Mouse (Mus musculus) layer of hippocampus, adult 11-12 months (tissue): ENCODE measurements around the gene Aco2.

Source experiments
- DNase-seq: peaks from one replicate; pipeline ENCODE4 v3.0.0; 2022; ENCODE audit warnings: low spot score

The Aco2 gene

DNA sequence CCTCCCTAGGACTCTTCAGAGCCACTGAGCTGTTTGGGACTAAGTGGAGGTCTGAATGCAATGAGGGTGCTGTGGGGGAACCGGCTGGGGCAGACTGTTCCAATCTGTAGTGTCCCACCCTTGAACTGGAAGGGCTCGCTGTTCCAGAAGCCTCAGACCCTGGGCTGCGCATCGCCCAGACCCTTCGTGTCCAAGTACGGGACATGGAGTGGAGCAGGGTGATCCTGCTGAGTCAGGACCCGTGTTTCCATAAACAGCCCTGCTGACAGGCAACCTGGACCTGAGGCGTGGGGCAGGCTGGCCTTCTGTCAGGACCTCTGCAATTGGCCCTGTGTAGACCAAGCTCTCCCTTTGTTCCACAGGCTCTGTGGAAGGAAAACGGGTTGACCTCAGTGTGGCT is 25.4 kb upstream of the Aco2 start:
- no peak for DNase-seq

DNA sequence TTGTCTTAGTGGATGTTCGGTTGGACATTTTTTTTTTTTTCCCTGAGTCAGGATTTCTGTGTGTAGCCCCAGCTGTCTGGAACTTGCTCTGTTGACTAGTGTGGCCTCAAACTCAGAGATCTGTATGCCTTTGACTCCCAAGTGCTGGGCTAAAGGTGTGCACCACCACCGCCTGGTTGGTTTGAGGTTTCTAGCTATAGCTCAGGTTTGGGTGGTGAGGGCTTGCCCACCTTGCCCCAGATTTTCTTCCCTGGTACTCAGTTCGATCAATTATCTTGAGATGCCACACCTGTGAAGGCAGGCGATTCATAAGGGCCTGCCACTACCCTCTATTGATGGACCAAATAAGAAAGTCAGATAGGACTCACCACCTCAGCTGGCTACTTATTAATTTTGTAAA is 24.9 kb upstream of the Aco2 start:
- no peak for DNase-seq

DNA sequence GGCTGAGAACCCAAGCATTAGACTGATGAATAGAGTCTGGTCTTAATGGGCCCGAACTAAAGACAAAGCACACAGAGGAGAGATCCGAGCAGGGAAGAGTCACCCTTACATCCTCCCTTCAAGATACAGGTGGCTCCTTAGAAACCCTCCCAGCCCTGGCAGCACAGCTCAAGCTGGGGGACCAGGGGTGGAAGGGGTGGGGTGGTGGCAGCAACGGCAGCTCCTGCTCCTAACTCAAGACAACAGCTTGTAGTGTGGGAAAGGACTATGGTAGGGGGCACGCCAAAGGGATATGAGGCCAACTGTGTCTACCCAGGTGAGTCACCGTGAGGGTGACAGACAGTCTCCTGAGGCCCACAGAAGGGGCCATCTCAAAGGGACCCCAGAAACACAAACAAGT is 24.2 kb upstream of the Aco2 start:
- DNase-seq, result no peak

DNA sequence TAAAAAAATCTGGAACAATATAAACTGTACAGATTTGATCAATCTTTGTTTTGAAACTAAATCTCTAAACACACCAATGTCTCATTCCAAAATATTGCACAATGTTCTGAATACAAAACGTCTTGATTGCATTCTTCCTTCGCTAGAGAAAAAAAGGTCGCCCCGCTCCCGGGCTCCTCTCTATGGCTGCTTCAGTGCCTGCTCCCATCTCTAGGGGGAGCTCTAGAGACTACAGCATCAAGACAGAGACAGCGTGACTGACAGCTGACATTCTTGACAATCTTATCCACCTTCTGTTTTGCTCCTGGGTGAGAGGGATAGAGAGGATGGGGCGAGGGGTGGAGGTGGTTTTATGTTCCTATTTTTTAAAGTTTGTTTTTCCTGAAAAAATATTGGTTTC is 23.8 kb upstream of the Aco2 start:
- DNase-seq, result peak; percentile 81

DNA sequence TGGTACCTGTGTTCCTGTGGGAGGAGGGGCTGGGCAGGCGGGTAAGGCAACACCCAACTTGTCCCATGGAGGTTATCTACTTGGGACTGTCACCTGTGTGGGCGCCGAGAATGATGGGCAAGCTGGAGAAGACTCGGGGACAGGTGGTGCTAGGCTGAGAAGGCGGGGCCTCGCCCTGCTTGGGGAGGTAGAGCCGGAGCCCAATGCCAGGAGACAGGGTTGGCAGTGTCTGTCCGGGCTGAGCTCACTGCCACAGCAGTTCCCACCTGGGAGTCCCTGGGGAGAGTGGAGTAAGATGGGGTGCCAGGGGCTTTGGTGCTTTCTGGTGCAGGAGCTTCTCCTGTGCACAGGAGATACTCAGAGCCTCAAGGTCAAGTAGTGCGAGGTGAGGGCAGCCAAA is 23.0 kb upstream of the Aco2 start:
- no peak for DNase-seq

DNA sequence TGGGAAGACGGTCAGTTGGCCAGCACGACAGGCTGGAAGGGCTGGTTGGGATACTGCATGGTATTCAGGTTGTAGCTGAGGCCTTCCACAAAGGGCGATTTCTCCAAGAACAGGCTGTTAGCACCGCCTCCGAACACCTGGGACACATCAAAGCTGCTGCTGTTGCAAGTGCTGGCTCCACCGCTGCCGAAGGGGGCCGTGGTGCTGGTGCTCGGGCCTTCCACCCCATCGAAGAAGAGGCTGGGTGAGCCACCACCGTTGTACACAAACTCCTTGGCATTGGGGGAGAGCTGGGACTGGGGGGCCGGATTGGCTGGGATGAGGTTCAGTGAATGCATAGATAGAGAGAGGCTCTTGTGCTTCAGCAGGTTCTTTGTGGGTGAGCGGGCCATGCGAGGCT is 21.4 kb upstream of the Aco2 start:
- DNase-seq, result no peak

DNA sequence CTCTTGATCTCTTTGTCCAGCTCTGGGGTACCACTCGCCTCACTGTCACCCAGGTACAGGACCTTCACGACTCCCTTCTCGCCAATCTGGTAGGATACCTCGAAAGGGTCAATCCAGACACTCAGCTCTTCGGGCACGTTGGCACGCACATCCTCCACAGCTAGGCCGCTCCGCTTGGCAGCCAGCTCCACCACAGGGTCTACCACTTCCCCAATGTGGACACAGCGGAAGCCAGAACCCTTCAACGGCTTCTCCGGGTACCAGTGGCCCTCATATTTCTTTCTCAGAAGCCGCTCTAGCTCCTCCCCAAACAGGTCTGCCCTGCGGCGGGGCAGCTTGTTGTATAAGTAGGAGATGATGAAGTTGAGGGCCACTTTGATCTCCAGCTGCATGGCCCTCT is 20.7 kb upstream of the Aco2 start:
- DNase-seq, result no peak

DNA sequence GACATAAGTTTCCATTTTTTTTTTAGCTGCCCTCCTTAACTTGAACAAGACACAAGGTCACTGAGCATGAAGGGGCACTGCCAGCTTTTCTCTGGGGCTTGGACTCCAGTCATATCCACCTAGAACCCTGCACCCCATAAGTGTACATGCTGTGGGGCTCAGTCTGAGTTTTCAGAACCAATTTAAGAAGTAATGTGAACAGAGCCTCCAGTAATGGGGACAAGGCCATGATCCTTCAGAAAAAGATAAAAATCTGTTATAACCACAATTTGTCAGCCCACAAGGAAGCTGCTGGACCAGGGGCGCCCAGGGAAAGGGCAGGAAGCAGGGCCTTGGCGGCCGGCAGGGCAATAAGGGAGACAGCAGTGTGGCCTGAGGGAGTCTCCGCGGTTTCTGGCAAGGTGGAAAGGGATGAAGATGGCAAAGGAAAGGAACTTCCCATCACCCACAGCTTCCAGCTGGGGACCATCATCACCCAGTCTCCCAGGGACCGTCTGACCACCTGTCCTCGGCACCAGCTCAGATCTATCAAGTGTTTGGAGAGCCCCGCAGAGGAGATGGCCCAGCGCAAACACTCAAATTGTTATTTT is 19.6 kb upstream of the Aco2 start:
- no peak for DNase-seq

DNA sequence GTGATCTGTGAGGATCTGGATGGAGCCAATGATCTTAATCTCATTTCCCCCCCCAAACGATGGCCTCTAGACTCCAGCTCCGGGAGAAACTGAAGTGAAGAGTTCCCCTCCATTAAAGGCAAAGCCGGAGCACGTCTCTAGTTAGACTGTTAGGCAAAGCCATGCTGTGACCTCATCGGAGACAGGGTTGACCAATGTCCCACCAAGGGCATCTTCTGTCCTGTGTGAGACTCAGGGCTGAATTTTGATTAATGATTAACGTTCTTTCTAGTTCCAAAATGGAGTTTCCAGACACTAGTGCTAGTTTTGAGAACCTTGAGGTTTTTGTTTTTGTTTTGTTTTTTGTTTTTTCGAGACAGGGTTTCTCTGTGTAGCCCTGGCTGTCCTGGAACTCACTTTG is 19.0 kb upstream of the Aco2 start:
- DNase-seq, result no peak

DNA sequence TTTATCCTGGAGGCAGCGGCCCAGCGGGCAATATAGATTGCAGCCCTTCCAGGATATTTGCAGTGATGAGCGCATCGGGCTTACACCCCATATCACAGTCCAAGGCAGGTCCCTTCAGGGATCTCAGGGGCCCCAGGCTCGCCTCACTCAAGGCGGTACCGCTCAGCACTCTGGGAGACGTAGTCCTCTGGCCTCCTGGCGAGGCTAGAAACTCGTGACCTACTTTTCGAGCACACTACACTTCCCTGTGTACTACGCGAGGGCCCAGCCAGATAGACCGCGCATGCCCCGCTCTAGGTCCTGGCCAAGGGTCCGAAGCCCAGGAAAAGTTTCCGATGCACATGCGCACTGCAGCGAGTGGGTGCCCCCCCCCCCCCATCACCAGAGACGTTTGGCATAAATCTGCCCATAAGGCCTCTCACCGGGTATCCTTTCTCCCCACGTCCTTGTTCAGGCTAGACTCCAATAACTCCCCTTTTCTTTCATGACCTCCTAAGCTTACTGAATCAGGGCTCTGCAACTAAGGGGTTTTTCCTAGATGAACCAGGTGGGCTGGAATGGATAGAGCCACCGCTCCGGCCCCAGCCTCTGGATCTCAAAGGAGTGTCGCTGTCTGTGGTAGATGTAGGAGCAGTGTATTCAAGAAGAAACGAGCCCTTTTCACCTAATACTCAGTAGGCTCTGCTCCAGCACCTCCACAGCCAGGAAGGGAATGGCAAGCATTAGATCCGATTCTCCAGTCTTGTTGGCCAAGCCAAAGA is 15.9 kb upstream of the Aco2 start:
- peak; percentile 86 for DNase-seq

DNA sequence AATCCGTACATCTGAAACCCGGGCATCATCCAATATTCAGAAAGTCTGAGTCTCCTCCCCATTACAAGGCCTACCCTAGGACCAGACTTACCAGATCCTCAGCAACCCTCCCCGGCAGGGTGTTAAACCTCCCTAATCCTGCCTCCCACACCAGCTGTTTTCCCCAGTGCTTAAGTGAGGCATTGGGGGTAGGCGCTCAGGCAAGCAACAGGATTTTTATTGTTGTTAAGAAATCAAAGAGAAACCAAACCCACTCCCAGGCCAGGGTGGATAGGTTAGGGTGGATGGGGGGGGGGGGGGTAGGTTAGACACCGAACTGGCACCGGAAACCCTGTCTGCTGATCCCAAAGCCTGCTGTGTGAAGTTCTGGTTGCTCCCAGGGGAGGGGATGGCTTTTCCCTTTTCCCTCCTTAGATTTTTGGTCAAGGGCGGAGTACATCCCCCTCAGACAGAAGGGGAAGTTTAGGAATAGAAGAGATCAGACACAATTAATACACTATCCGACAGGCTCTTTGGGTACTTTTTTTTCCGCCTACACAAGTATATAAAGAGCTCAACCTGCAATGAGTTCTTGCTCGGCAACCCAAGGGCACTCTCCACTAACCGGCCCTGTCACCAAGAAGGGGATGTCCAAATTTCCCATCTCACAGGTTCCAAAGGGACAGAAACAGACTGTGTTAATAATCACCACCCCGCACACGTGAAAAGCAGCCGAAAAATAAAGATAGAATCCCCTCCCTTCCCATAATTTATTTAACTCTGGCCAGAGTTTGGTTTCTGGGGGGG is 15.0 kb upstream of the Aco2 start:
- DNase-seq, result no peak

DNA sequence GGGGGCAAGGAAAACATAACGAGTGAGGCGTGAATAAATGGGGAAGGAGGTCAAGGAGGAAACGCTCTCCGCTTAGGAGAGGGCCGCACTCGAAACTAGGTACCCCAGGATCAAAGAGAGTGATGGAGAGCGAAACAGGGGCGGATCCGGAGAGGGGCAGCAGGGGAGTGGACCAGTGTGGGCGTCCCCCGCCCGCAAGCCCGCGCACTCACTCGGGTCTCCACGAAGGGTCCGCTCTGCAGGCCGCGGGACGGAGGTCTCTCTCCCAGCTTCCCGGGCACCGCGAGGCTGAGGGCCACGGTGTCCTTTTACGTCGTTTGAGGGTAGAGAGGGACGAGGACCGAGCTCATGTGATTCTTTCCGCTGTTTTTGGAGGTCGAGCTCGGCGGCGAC is 14.4 kb upstream of the Aco2 start:
- DNase-seq, result no peak

DNA sequence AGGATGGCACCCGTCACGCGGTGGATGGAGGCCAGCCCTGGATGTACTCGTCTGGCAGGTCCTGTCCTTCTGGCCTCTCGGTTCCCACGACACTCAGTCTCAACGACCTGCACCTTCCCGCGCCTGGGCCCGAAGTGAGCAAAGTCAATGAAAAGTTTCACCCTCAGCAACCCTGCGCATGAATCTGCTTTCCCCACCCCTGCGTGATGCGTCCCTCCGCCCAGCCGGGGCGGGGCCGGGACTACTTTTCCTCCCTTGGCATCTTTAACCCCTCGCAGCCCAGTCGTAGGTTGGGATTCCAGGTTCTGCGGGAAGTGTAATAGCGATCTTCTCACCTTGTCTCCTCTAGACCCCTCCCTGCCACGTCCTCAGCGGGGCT is 14.0 kb upstream of the Aco2 start:
- DNase-seq, result peak; percentile 94

DNA sequence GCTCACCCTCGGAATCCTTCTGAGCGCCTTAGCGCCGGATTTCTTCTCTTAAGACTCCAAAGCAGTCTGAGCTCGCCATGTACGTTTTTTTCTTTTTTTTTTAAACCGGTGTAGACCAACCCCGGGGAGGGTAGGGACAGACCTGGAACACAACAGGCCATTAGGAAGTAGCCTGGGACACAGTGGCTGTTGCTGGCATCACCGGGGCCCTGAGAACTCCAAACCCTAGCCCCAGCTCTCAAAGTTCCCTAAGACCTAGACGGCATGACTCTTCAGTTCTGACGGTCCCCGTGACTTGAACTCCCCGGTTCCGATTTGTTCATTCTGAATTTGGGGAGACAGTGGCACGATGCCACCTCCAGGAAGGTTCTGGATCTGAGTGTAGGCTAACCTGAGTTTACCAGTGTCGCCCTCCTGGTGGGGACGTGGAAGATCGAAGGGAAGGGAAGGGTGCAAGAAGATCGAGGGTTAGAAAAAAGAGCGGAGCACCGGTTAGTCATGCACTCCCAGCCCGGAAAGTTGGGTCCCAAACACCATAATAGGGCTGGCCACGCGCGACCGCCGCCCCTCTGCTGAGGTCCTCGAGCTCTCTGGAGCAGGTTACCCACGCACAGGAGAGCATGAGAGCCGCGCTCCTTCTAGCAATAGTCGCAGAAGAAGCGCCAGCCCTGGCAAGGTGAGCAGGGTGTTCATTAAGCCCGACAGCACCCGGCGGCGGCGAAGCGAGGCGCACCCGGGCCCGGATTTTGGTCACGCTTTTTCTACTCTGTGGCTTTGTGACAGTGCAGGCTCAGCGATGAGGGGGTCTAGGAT is 13.4 kb upstream of the Aco2 start, which contains the start of gene Tob2:
TSS of gene Tob2 (minus strand) at position 280 of the 813 bp plus-strand sequence.
- DNase-seq, result peak; percentile 80

DNA sequence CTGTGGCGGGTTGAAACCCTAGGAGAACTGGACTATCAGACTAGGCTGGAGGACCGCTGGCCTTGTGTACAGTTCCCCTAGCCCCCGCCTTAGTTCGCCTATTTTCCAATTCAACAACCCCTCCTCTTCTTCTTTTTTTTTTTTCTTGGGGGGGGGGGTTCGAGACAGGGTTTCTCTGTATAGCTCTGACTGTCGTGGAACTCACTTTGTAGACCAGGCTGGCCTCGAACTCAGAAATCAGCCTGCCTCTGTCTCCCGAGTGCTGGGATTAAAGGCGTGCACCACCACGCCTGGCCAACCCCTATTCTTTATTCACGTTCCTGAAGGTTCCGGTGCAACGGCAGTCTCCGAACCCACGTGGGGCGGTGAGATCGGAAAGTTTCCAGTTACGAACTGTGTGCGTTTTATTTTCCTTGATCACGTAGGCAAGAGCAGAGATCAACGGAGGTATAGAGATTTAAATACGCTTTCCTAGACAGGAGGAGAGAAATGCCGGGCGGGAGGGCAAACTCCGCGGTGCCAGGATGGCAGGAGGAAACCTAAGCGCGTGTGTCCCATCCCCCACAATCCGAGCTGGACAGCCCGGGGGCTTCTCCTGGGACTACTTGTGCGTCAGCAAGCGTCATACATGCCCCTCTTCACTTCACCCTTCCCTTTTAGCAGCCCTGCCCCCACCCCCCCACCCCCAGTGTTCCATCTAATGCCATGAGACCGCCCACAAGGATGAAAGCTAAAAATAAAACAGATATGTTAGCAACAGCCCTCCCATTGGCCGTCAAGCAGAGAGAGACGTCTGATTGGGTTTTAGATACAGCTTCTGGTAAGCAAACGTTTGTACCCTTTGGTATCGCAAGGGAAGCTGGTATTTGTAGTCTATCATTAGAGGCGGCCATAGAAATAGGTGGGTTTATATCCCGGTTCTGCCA is 12.5 kb upstream of the Aco2 start:
- peak; percentile 92 for DNase-seq

DNA sequence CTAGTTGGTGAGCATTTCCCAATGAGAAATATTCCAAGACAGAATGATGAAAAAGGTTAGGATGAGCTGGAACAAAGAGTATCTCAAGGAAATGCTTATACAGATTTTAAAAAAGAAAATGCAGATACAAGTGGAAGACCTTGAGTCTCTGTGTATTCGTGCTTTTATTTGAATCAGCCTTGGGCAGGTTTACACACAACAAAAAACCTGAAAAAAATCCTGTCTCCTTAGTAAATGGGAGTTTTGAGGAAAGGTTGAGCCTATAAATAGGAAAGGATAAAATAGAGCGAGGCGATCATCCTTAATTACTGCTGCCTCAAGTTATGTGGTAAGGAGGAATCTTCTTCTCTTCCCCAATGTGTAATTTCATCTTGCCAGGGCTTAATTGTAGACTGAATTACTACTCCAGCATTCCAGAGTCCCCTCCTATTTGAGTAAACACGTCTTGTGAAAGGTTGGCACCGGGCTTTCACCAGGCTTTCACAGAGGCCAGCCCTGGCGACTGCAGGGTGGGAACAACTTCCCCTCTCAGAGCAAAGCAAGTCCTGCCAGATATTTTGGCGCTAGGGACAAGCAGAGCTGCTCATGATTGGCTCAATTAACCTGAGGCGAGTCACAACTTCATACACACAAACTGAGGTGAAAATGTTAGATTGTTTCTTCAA is 11.5 kb upstream of the Aco2 start:
- DNase-seq, result peak; percentile 47

DNA sequence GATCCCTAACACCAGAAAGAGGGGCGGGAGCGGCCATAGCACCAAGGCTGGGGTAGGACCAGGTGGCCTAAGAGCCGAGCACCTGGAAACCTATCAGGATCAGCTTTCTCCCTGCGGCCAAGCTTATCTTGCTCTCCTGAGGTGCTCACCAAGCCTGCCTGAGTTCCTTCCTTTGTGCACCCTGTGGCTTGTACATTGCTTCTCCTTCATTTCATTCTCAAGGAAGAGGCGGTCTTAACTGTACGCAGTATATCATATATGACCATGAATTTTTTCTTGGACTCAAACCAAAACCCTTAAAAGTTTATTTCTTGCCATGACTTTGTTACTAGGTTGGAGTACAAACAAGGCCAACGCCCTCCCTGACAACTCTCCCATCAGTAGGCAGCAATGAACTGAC is 7.9 kb upstream of the Aco2 start:
- no peak for DNase-seq

DNA sequence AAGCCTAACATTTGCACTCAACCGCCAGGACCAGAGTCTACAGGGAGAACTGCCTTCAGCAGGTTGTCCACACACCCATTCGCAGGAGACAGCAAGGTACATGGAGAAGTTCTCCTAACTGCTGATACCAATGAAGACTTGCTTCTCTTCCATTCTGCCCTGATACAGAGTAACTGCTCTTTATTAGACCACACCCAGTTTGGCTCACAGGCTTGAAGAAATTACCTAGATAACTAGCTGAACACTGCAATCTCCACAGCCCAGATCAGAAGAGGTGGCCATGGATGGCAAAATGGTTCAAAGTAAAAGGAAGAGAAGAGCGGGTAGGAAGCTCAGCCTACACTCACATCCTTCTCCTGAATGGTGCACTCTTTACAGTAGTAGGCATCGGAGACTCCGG is 2.1 kb upstream of the Aco2 start:
- DNase-seq, result no peak

DNA sequence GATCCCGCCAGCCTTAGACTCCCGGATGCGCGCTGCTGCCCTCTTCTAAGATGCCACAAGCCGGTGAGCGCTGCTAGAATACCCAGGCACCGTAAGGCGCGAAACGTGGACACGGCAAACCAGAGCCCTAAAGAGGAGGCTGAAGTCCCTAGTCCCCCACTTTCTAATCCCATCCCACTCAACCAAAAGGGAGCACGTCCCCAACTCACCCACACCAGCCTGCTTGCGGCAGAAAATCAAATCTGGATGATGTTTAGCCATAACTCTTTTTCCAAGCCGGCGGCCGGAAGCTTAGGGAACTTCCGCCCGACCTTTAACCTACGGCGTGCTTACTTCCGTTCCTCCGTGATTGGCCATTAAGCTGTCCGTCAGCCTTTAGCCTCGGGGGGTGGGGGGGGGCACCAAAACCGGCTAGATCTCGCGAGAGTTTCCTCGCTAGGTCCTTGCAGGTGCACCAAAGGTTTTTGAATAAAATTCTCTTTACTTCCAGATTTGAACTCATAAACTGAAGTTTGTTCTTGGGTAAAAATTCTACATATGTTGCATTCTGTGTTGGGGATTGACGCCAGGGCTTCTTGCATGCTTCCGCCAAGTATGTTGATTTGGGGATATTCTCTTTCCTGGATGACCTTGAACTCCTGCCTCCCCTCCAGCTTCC is 376 bp upstream of the Aco2 start, which contains the start of gene Phf5a:
TSS of gene Phf5a (minus strand) at position 308 of the 658 bp plus-strand sequence.
- DNase-seq, result peak; percentile 86
